Mouse (Mus musculus): ENCODE results near the gene Klrg2. TPM values are rescaled to one million over a fixed set of nuclear protein-coding genes. Genes with fewer than 3 reads are reported as not detected.

Klrg2 gene
- polyA plus RNA-seq, 1 experiment from 2014 or later = 0.12 TPM

- no peak overlapping the region for H3K4me2 ChIP-seq (replicated peaks)
- no peak overlapping the region for H3K4me3 ChIP-seq (replicated peaks)
- peaks cover 14% of the 10 kb centered on the region for H3K36me3 ChIP-seq
- H3K4me1 ChIP-seq (replicated peaks) = no peaks in the 10 kb centered on the region
- H3K27ac ChIP-seq = no peak overlapping the region
- WGBS = 93% methylated on average over 4 of the region's 4 CpGs
- no peaks in the 10 kb centered on the region for H3K27me3 ChIP-seq
- ATAC-seq = no peak
- H3K9ac ChIP-seq (replicated peaks) = no peak overlapping the region
- H3K9me3 ChIP-seq = no peaks in the 10 kb centered on the region
Measured at GRCm38 (mm10) chr6:38627081-38627480, 10.0 kb downstream of the Klrg2 start.

GRCm38 (mm10) chr6:38626086-38626485 is 11.0 kb downstream of the Klrg2 start:
- H3K4me1 ChIP-seq (replicated peaks) = no peaks in the 10 kb centered on the region
- H3K36me3 ChIP-seq = peaks cover 14% of the 10 kb centered on the region
- no peak overlapping the region for H3K4me3 ChIP-seq (replicated peaks)
- H3K9ac ChIP-seq (replicated peaks) = no peak overlapping the region
- 96% methylated on average over 5 of the region's 5 CpGs for WGBS
- no peak overlapping the region for H3K4me2 ChIP-seq (replicated peaks)
- no peak for ATAC-seq
- H3K27ac ChIP-seq = no peak overlapping the region
- H3K27me3 ChIP-seq = no peaks in the 10 kb centered on the region
- no peaks in the 10 kb centered on the region for H3K9me3 ChIP-seq

- no peaks in the 10 kb centered on the region for H3K9me3 ChIP-seq
- no peak overlapping the region for H3K9ac ChIP-seq (replicated peaks)
- no peak overlapping the region for H3K27ac ChIP-seq
- WGBS = 76% methylated on average over 1 of the region's 1 CpGs
- H3K27me3 ChIP-seq = no peaks in the 10 kb centered on the region
- H3K4me2 ChIP-seq (replicated peaks) = no peak overlapping the region
- H3K36me3 ChIP-seq = peaks cover 25% of the 10 kb centered on the region
- no peak overlapping the region for H3K4me3 ChIP-seq (replicated peaks)
- no peaks in the 10 kb centered on the region for H3K4me1 ChIP-seq (replicated peaks)
- no peak for ATAC-seq
Measured at GRCm38 (mm10) chr6:38624439-38624838, 12.6 kb downstream of the Klrg2 start.

GRCm38 (mm10) chr6:38623457-38623856 is 13.6 kb downstream of the Klrg2 start:
- Histone ChIP-seq H3K4me3 (replicated peaks) (no peak overlapping the region), H3K9ac (replicated peaks) (no peak overlapping the region), H3K9me3 (no peaks in the 10 kb centered on the region; the same call in 1 of the 2 replicates), H3K4me1 (replicated peaks) (no peaks in the 10 kb centered on the region), H3K27me3 (no peaks in the 10 kb centered on the region), H3K36me3 (peaks cover 35% of the 10 kb centered on the region), H3K27ac (no peak overlapping the region), H3K4me2 (replicated peaks) (no peak overlapping the region)
- 94% methylated on average over 2 of the region's 2 CpGs for WGBS
- ATAC-seq = no peak

GRCm38 (mm10) chr6:38622406-38622805 is 14.6 kb downstream of the Klrg2 start:
- Histone ChIP-seq H3K9me3 (peaks cover 6% of the 10 kb centered on the region), H3K4me2 (replicated peaks) (no peak overlapping the region), H3K27me3 (no peaks in the 10 kb centered on the region), H3K9ac (replicated peaks) (no peak overlapping the region), H3K4me1 (replicated peaks) (no peaks in the 10 kb centered on the region), H3K27ac (no peak overlapping the region), H3K4me3 (replicated peaks) (no peak overlapping the region), H3K36me3 (peaks cover 38% of the 10 kb centered on the region)
- no peak for ATAC-seq
- 96% methylated on average over 1 of the region's 1 CpGs for WGBS

GRCm38 (mm10) chr6:38609892-38610291 is 27.1 kb downstream of the Klrg2 start:
- Histone ChIP-seq H3K4me1 (replicated peaks) (no peaks in the 10 kb centered on the region), H3K9ac (replicated peaks) (no peak overlapping the region), H3K27ac (no peak overlapping the region), H3K36me3 (peaks cover 18% of the 10 kb centered on the region), H3K4me2 (replicated peaks) (no peak overlapping the region), H3K27me3 (no peaks in the 10 kb centered on the region), H3K4me3 (replicated peaks) (no peak overlapping the region), H3K9me3 (no peaks in the 10 kb centered on the region)
- no peak for ATAC-seq
- 94% methylated on average over 2 of the region's 2 CpGs for WGBS

- Histone ChIP-seq H3K4me2 (replicated peaks) (no peak overlapping the region), H3K36me3 (peaks cover 56% of the 10 kb centered on the region), H3K4me3 (replicated peaks) (no peak overlapping the region), H3K9ac (replicated peaks) (no peak overlapping the region), H3K27ac (no peak overlapping the region), H3K4me1 (replicated peaks) (no peaks in the 10 kb centered on the region), H3K27me3 (no peaks in the 10 kb centered on the region), H3K9me3 (no peaks in the 10 kb centered on the region)
- no peak for ATAC-seq
- WGBS = 93% methylated on average over 4 of the region's 4 CpGs
Measured at GRCm38 (mm10) chr6:38597481-38597880, 39.6 kb downstream of the Klrg2 start.

GRCm38 (mm10) chr6:38581711-38582110 is 55.3 kb downstream of the Klrg2 start:
- peaks cover 42% of the 10 kb centered on the region for H3K36me3 ChIP-seq
- no peak overlapping the region for H3K9ac ChIP-seq (replicated peaks)
- no peak overlapping the region for H3K4me2 ChIP-seq (replicated peaks)
- ATAC-seq = no peak
- H3K27me3 ChIP-seq = no peaks in the 10 kb centered on the region
- 92% methylated on average over 3 of the region's 3 CpGs for WGBS
- no peak overlapping the region for H3K4me3 ChIP-seq (replicated peaks)
- H3K9me3 ChIP-seq = no peaks in the 10 kb centered on the region
- no peaks in the 10 kb centered on the region for H3K4me1 ChIP-seq (replicated peaks)
- no peak overlapping the region for H3K27ac ChIP-seq

GRCm38 (mm10) chr6:38580112-38580857 is 56.8 kb downstream of the Klrg2 start:
- no peak overlapping the region for H3K27ac ChIP-seq
- H3K4me1 ChIP-seq (replicated peaks) = no peaks in the 10 kb centered on the region
- H3K4me3 ChIP-seq (replicated peaks) = no peak overlapping the region
- WGBS = 99% methylated on average over 3 of the region's 3 CpGs
- no peak overlapping the region for H3K9ac ChIP-seq (replicated peaks)
- peaks cover 29% of the 10 kb centered on the region for H3K36me3 ChIP-seq
- no peaks in the 10 kb centered on the region for H3K27me3 ChIP-seq
- no peak overlapping the region for H3K4me2 ChIP-seq (replicated peaks)
- H3K9me3 ChIP-seq = no peaks in the 10 kb centered on the region
- ATAC-seq = no peak

- Histone ChIP-seq H3K27ac (no peak overlapping the region), H3K27me3 (no peaks in the 10 kb centered on the region), H3K9me3 (no peaks in the 10 kb centered on the region), H3K4me3 (replicated peaks) (no peak overlapping the region), H3K9ac (replicated peaks) (no peak overlapping the region), H3K4me1 (replicated peaks) (no peaks in the 10 kb centered on the region), H3K4me2 (replicated peaks) (no peak overlapping the region), H3K36me3 (peaks cover 35% of the 10 kb centered on the region)
- no peak for ATAC-seq
- 96% methylated on average over 2 of the region's 2 CpGs for WGBS
Measured at GRCm38 (mm10) chr6:38576096-38576495, 60.9 kb downstream of the Klrg2 start.

Other genes with a start within 250 kb of the Klrg2 start
- gene Ubn2, start 203.3 kb downstream of the Klrg2 start, polyA plus RNA-seq (2015; fragmentation: Nextera tagmentation; extraction: Ambion mirVana) = 27.0 and 29.6 TPM in 2 replicates
- 168 and 175 TPM in 2 replicates for gene Fmc1, start 103.7 kb downstream of the Klrg2 start, polyA plus RNA-seq (2015; fragmentation: Nextera tagmentation; extraction: Ambion mirVana)
- 38.6 and 46.7 TPM in 2 replicates for gene Luc7l2, start 85.9 kb downstream of the Klrg2 start, polyA plus RNA-seq (2015; fragmentation: Nextera tagmentation; extraction: Ambion mirVana)
- gene Clec2l, start 25.8 kb upstream of the Klrg2 start, polyA plus RNA-seq (2015; fragmentation: Nextera tagmentation; extraction: Ambion mirVana) = 5.6 and 6.2 TPM in 2 replicates
- 1.6 and 2.1 TPM in 2 replicates for gene Tbxas1, start 238.2 kb upstream of the Klrg2 start, polyA plus RNA-seq (2015; fragmentation: Nextera tagmentation; extraction: Ambion mirVana)
- 44.0 and 46.9 TPM in 2 replicates for gene Hipk2, start 238.9 kb upstream of the Klrg2 start, polyA plus RNA-seq (2015; fragmentation: Nextera tagmentation; extraction: Ambion mirVana)